17 mouse cellular contexts compared by ENCODE assay signal in the genomic region with DNA sequence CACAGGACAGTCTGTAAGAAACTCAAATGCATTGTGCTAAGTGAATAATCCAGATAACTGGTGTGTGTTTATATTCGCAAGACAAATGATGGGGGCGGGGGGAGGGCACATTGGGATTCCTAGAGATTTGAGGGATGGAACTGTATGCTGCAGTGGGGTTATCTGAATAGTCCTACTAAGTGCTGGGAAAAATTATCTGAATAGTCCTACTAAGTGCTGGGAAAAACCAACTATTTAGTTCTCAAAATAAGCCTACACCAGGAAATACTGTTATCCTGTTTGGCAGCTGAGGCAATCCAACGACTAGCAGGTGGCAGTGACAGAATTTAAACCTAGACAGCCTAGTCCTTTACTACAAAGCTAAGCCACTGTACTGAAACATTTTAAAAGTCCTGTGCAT.
"Had no signal": no experiment of that assay in that cellular context is flagged by ENCODE, and none has a peak within 500 bp of the region (broad histone marks: within the 10 kb centered on the region; RNA-seq: fewer than 3 reads in every experiment).

No protein-coding gene starts in this region.

- H3K27ac ChIP-seq: neural tube, embryonic 12.5 days; neural tube, embryonic 15.5 days; stomach, postnatal 0 days had no signal

- H3K4me2 ChIP-seq: neural tube, embryonic 12.5 days; neural tube, embryonic 13.5 days; neural tube, embryonic 15.5 days; stomach, embryonic 15.5 days had no signal

- H3K27me3 ChIP-seq: neural tube, embryonic 12.5 days; neural tube, embryonic 13.5 days; neural tube, embryonic 15.5 days; stomach, embryonic 15.5 days had no signal

- H3K9me3 ChIP-seq: neural tube, embryonic 12.5 days; neural tube, embryonic 13.5 days; neural tube, embryonic 15.5 days; stomach, embryonic 15.5 days had no signal

- H3K36me3 ChIP-seq: neural tube, embryonic 12.5 days; neural tube, embryonic 13.5 days; neural tube, embryonic 15.5 days; stomach, embryonic 15.5 days had no signal

- H3K9ac ChIP-seq: neural tube, embryonic 12.5 days; neural tube, embryonic 13.5 days; neural tube, embryonic 15.5 days; stomach, embryonic 15.5 days had no signal

- DNase-seq: retina, postnatal 1 day; right cerebral cortex, adult 18-20 months; right cerebral cortex, postnatal 14 days; right cerebral cortex, postnatal 25 days; right cerebral cortex, postnatal 4 days; spleen, adult 18-20 months; thymus, adult 18-20 months; thymus, adult 2 months; thymus, postnatal 14 days; thymus, postnatal 25 days; thymus, postnatal 36 days; thymus, postnatal 4 days had no signal

- H3K4me3 ChIP-seq: neural tube, embryonic 12.5 days; neural tube, embryonic 13.5 days; neural tube, embryonic 15.5 days; stomach, embryonic 15.5 days had no signal
